Mouse (Mus musculus) E14TG2a.4 (cell line): ENCODE measurements around the gene Nfib.

Source experiments
- CTCF ChIP-seq: conservative IDR thresholded peaks from 2 replicates; pipeline ENCODE4 v1.5.1; 2014; ENCODE audit warnings: low read length
- NANOG ChIP-seq: IDR thresholded peaks from 2 replicates; pipeline ENCODE4 v1.6.1; 2014; ENCODE audit warnings: borderline replicate concordance, low read length, mixed read lengths
- POU5F1 ChIP-seq: IDR thresholded peaks from 2 replicates; pipeline ENCODE4 v1.6.1; 2014; ENCODE audit warnings: low read length, borderline replicate concordance

DNA sequence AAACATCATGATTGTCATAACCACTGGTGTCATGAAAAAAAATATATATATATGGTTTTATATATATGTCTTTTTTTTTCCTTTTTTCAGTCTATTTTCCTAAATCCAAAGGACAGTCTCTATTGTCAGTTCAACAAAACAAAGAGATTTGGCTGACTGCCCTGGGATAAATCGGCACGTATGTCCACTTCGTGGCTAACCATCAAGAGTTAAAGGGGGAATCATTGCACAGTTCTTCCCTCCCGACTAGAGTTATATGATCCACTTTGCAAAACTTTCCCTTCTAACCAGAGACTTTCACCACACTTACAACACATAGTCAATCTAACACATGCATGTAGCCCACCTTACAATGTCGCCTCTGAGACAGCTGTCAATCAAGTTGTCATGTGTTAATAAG lies 209.2 kb downstream of the Nfib start:
- TF ChIP-seq CTCF (no peak), POU5F1 (no peak), NANOG (no peak)
